Mouse (Mus musculus): ENCODE data around the gene Klk9.

GRCm38 (mm10) chr7:43777423-43777822 lies 14.3 kb upstream of the Klk9 start:
- TF ChIP-seq POLR2A (IDR thresholded peaks at IDR 0.05; ENCODE audit: insufficient read length, low read depth), result no peak
- TF ChIP-seq USF1 (IDR thresholded peaks at IDR 0.05; ENCODE audit: low read depth), result no peak
- no peak for TF ChIP-seq E2F4 (IDR thresholded peaks at IDR 0.05; ENCODE audit: insufficient read depth)
- no peak for TF ChIP-seq MAX (IDR thresholded peaks at IDR 0.05; ENCODE audit: low read depth)
- no peak for TF ChIP-seq CEBPB (IDR thresholded peaks at IDR 0.05; ENCODE audit: insufficient read depth, poor library complexity, severe bottlenecking)

Data from myocyte (in vitro differentiated cells).